Mouse (Mus musculus): ENCODE measurements around the gene P2ry14.
A peak's percentile ranks its signal among the peaks of the same experiment; 100 is the strongest.
"Not testable (repeated sequence)": the region's sequence is repeated elsewhere in the genome, so short reads cannot be mapped to it uniquely, and the experiment has no call there.

Gene P2ry14

DNA sequence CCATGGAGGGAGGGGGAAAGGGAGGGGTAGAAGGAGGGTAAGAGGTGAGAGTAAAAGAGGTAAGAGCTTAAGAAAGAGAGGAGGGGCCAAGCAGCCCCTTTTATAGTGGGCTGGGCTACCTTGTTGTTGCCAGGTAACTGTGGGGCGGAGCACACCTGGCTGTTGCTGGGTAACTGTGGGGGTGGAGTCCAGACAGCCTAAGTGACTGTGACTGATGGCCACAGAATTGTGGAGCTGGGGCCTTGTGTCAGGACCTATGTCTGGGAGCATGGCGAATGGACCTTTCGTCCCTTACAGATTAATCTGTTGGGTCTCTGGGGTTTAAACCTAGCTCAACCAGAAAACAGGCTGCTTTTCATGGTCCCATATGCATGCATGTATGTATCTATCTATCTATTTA lies 43.6 kb downstream of the P2ry14 start:
- not testable (repeated sequence) for DNase-seq (ENCODE audit: low read depth, low spot score)

DNA sequence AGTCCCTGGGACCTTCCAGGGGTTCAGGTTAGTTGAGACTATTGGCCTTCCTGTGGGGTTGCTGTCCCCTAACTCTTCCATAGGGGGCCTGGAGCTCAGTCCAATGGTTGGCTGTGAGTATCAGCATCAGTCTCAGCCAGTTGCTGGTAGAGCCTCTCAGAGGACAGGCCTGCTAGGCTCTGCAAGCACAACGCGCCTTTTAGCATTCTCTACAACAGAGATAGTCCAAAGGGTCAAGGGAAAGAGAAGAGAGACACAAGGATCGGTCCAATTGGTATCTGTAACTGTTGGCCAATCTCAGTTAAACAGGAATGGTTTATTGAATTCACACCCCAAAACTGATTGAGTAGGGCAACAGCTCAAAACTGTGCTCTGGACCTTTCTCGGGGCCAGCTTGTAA lies 46.0 kb downstream of the P2ry14 start:
- no peak for DNase-seq (ENCODE audit: low read depth, low spot score)

DNA sequence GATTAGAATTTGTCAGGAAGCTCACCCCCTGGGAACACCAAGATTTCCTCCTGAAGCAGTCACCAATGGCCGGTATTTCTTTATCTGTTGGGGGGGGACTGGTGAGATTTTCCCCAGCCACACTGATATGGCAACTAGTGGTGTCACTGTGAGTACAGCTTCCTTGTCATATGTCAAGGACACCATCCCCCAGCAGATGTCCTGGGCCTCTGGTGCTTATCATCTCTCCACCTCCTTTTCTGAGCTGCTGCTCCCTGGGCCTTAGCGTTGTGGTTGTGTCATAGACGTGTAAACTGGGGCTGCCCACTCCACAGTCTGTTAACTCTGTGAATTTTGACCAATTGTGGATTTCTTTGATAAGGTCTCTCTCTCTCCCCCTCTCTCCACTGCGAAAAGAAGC lies 49.0 kb downstream of the P2ry14 start:
- DNase-seq (ENCODE audit: low read depth, low spot score), result no peak

DNA sequence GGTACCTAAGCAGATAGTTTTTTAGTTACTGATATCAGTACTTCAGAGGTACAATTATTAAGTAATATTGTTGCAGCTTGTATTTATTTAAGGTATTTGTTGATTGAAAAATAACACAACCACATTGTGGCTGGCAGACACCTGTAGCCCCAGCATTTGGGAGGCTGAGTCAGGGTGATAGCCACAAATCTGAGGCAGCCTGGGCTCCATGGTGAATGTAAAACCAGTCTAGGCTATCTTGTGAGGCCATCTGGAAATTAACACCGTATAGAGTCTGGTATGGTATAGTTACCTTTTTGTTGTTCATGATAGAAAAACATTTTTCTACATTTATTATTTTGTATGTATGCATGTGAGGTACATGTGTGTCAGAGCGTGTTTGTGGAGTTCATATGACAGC lies 51.3 kb downstream of the P2ry14 start:
- DNase-seq (ENCODE audit: low read depth, low spot score), result no peak

DNA sequence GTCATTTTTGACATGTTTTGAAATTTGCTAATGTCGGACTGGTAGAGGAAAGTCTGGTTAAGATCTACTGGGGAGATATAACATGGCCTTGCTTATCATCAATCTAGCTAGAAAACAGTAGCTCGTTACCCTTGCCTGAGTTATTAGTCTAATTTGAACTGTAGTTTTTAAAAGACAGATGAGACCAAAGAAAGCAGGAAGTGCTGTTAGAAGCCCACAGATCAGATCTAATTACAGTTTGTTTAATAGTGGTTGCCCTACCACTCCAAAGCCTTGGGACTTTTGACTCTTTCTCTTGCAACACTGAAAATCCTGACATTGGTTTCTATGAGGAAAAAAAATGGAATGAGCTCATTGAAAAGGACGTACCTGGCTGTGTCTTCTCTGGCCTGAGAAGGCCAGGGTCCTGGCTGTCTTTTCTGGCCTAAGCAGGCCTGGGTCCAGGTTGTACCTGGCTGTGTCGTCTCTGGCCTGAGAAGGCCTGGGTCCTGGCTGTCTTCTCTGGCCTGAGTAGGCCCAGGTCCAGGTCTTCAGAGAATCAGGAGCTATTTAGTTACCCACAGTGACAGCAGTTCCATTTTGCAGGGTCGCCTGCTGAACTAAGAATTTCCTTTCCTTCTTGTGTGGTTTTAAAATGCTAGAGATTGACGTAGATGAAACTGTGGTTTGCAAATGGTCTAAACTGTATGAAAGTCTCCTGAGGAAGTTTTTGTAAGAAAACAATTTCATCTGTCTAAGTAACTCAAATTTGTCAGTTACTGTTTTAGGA lies 52.0 kb downstream of the P2ry14 start, which contains the start of gene Gpr171:
Gpr171 (minus strand) TSS at position 604 of the 769 bp plus-strand sequence.
- DNase-seq (ENCODE audit: low read depth, low spot score), result no peak

DNA sequence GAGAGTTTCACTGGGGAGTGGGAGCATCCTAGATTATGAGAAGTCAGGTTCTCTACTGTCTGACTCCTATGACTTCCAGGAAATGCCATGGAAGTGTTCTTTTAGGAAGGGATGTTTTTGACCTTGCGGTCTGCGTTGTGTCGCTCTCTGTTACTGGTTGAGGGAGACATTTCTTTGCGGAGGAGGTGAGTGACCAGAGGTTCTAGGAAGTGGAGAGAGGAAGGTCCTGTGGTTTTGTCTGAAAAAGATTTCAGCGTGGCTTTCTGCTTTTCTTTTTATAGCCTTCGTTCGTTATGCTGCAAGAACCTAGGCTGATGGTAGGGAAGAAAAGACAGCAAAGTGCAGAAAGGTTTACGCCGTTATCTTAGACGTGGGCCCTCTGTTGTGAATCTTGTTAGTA lies 54.9 kb downstream of the P2ry14 start:
- no peak for DNase-seq (ENCODE audit: low read depth, low spot score)

DNA sequence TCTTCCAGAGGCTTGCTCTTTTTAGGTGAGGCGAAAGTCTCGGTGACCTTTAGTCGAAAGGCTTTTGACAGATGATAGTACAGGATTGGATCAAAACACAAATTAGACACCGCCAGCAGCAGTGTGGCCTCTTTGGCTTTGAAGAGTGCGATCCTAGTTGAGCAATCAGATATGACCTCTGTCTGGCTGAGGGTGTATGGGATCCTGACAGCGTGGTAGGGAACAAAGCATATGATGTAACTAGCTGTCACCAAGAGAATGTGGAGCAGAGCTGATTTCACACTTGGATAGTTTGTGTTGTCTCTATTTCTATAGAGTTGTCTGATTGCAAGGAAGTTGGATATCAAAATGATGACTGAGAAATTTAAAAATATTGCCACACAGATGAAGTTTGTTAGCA lies 56.0 kb downstream of the P2ry14 start:
- no peak for DNase-seq (ENCODE audit: low read depth, low spot score)

DNA sequence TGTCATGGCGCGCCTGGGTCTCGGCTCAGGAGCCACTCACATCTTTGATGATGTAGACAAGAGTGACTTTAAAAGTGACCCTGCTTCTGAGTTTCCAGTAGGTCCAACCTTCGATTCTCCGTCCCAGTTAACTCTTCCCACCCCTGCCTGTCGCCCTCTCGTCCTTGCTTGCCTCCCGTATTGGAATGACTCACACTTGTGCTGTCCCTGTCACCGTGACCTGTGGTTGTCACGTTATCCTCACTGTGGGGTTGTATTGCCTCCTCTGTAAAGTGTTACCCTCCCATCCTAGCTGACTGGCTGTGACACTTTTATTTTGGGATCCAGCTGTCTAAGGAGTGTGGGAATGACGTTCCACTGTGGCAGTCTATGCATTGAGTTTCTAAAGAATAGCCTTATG lies 60.7 kb downstream of the P2ry14 start:
- DNase-seq (ENCODE audit: low read depth, low spot score), result no peak

DNA sequence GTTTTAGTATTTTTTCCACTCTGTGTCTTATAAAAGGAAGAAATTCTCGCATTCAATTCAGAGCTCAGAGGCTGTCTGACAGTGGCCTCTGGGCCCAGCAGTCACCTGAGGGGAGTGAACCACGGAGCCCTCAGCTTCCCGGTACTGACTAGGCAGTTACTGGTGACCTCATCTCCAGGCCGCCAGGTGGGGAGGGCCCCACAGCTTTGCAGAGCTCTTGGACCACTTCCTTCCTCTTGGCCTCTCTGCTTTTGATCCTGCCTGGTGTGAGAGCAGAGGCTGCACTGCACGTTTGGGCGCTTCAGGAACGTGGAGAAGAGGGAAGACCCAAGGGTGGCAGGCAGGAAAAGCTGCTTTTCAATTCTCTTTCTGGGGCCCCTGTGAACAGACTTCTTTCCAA lies 72.5 kb downstream of the P2ry14 start:
- peak; percentile 27 for DNase-seq (ENCODE audit: low read depth, low spot score)

DNA sequence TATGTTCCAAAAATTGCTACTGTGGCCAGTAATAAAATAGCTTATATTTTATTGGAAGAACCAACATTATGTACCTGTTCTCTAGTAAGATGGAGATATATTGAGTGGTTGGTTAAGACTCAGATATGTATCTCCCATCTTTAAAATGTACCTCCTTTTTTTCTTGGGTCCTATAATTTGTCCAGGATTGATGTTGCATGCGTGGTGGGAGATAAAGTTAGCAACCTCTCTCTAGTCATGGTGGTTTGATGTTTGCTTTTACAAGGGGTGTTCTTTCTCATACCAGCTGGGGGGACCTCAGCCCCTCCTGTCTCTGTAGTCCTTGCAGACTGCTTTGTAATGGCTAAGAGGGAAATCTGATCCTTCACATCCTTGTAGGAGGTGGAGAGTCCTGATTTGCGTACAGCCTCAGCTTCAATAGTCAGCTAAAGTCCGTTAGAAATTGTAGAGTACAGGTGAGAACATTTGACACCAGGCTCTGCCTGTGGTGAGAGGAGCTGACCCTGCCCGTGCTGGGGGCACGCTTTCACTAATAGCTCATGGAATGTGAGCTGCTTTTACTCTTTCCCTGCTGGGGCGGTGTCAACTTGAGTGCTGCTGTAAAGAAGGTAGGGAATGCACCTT lies 73.0 kb downstream of the P2ry14 start:
- DNase-seq (ENCODE audit: low read depth, low spot score), result peak; percentile 11

DNA sequence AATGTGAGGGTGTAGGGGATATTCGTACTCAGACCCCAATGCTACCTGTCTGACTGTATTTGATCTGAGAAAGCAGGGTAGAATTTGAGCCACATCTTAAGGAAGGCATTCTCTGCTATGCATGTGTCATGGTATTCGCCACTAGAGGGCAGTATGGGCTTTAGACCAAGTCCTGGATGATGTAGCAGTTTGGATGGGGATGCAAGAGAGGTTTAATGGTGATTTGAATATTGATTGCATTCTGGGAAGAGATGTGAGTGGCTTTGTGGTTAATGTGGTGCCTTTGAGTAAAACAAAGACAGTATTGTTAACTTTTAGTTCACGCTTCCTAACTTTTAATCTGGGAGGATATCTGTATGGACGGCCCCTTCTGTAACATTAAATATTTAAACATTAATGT lies 74.1 kb downstream of the P2ry14 start:
- peak; percentile 79 for DNase-seq (ENCODE audit: low read depth, low spot score)

DNA sequence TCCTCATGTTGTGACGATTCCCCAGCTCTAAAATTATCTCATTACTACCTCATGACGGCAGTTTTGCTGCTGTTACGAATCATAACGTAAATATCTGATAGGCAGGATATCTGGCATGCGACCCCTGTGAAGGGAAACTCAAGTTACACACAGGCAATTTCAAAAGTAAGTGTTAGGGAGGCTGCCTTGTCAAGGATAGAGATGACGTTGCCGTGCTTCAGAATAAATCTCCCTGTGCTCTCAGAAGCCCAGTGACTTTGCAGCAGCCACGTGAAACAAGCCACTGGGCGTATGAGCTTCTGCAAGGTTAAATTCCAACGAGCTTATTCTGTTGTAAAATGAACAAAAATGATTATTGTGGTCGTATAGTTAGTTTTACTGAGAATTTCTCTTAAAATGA lies 74.8 kb downstream of the P2ry14 start:
- DNase-seq (ENCODE audit: low read depth, low spot score), result no peak

DNA sequence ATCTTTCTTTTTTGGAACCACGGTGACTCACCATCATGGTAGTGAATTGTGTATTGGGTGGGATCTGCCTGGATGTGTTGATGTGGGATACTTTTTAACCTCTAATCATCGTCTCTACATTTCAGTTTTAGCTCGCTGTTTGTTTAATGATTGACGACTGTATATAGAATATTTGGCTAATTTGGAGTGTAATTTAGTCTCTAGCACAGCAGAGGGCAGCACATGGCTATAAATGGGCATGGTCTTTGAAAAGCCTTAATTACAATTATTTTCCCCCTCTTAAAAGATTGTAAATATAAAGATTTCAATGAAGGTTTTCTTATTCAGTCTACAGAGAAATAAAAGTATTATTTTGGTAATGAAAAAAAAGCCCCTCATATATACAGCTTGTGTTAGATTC lies 76.1 kb downstream of the P2ry14 start:
- no peak for DNase-seq (ENCODE audit: low read depth, low spot score)

DNA sequence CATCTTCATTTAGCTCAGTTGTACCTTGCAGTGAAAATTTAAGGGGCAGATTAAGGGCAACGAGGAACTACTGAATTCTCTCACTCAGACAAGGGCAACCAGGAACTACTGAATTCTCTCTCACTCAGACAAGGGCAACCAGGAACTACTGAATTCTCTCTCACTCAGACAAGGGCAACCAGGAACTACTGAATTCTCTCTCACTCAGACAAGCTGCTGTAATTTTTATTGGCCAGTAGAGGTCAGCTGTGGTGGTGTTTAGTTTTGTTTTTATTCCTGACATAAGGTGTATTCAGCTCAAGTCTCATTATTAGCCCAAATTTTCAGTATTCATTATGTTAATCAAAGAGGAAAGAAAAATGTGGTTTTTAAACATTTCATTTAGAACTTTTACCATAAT lies 84.3 kb downstream of the P2ry14 start:
- DNase-seq (ENCODE audit: low read depth, low spot score), result not testable (repeated sequence)

DNA sequence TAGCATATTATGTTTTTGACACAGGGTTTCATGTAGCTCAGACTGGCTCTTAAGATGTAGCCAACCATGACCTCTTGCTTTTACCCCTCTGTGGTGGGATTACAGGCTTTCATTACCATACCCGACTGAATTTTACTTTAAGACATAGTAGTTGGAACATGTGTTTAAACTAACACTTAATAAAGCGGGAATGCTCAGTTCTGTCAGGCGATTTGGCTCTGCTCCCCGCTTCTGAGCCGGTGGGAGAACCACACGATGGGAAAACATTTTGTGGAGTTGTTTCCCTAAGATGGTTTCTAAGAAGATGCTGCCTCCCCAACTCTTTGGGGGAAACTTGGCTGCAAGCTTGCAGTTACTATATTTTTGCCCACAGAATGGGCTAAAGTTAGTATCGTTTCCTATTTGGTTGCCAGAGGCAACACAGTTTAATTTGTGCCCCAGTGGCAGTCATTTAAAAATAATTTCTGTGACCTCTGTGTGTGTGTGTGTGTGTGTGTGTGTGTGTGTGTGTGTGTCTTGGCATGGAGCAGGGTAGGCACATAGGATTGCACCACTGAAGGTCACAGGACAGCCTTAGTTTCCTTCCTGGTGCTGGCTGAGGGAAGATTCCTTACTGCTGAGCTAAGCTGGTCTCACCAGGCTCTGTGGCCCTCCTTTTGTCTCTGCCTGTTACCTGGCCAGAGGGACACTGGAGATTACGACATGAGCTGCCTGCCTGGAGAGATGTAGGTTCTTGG lies 86.7 kb downstream of the P2ry14 start:
- no peak for DNase-seq (ENCODE audit: low read depth, low spot score)

DNA sequence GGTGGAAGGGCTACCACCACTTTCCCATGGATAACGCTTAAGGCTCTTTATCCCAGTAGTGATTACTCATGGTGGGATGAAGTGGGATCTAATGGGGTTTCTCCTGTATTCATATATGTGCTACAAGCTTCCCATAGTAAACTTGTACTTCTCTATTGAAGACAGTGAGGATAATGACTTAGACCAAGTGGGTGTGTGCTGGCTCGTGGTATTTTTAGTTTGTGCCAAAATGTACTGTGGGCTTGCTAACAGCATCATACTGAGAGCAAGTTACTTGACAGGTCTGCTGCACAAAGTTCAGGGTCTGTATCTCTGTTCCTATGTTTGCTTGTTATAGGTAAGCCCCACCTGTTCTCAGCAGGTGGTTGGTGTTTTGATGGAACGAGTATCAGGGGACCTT lies 87.5 kb downstream of the P2ry14 start:
- no peak for DNase-seq (ENCODE audit: low read depth, low spot score)

Data from forelimb bud, embryonic 11.5 days (tissue).